Mouse (Mus musculus) forebrain, embryonic 15.5 days (tissue): ENCODE measurements around the gene Kif2a. TPM values are rescaled to one million over a fixed set of nuclear protein-coding genes. Genes with fewer than 3 reads are reported as not detected.
A peak's percentile ranks its signal among the peaks of the same experiment; 100 is the strongest.
"Not testable (repeated sequence)": the region's sequence is repeated elsewhere in the genome, so short reads cannot be mapped to it uniquely, and the experiment has no call there.

Source experiments
- ATAC-seq: fragments of 200-750 bp; cut with Nextera tagmentation; replicated peaks from 2 replicates; pipeline ENCODE4 v1.8.0; 2017; ENCODE audit warnings: mild to moderate bottlenecking, moderate TSS enrichment, moderate library complexity
- H3K27ac ChIP-seq: fragments of 300-500 bp; sonication (generic); replicated peaks from 2 replicates; pipeline ENCODE4 v1.5.1; 2015; ENCODE audit warnings: mild to moderate bottlenecking, inconsistent platforms
- H3K27me3 ChIP-seq: fragments of 300-500 bp; sonication (generic); 2 replicates; pipeline ENCODE4 v1.6.1; 2015; ENCODE audit warnings: inconsistent platforms
- H3K36me3 ChIP-seq: fragments of 300-500 bp; sonication (generic); 2 replicates; pipeline ENCODE4 v1.6.1; 2015; ENCODE audit warnings: mild to moderate bottlenecking, inconsistent platforms
- H3K4me1 ChIP-seq: fragments of 300-500 bp; sonication (generic); 2 replicates; pipeline ENCODE4 v1.6.1; 2015; ENCODE audit warnings: inconsistent platforms
- H3K4me2 ChIP-seq: fragments of 300-500 bp; sonication (generic); replicated peaks from 2 replicates; pipeline ENCODE4 v1.6.1; 2015; ENCODE audit warnings: mild to moderate bottlenecking, inconsistent platforms
- H3K4me3 ChIP-seq: fragments of 300-500 bp; sonication (generic); 2 replicates; pipeline ENCODE4 v1.5.1; 2015; ENCODE audit warnings: mild to moderate bottlenecking, inconsistent platforms
- H3K9ac ChIP-seq: fragments of 300-500 bp; sonication (generic); replicated peaks from 2 replicates; pipeline ENCODE4 v1.6.1; 2015; ENCODE audit warnings: mild to moderate bottlenecking, inconsistent platforms
- H3K9me3 ChIP-seq: fragments of 300-500 bp; sonication (generic); 2 replicates; pipeline ENCODE4 v1.6.1; 2016; ENCODE audit warnings: inconsistent platforms
- WGBS: fragments of 180-500 bp; shearing (Covaris S2); methylation state at CpG from one replicate; pipeline ENCODE4 v1.1.7; 2015; ENCODE audit warnings: mixed read lengths; 5-methylcytosine and 5-hydroxymethylcytosine counted together
- polyA plus RNA-seq: library from polyadenylated mRNA; unstranded; fragments of >200 nt; fragmentation: Nextera tagmentation; extraction: Ambion mirVana; gene quantifications from 2 replicates; pipeline ENCODE4 v1.2.1, GENCODE M21; 2015

The Kif2a gene
- polyA plus RNA-seq, 1 experiment from 2014 or later = 48.9 TPM

DNA sequence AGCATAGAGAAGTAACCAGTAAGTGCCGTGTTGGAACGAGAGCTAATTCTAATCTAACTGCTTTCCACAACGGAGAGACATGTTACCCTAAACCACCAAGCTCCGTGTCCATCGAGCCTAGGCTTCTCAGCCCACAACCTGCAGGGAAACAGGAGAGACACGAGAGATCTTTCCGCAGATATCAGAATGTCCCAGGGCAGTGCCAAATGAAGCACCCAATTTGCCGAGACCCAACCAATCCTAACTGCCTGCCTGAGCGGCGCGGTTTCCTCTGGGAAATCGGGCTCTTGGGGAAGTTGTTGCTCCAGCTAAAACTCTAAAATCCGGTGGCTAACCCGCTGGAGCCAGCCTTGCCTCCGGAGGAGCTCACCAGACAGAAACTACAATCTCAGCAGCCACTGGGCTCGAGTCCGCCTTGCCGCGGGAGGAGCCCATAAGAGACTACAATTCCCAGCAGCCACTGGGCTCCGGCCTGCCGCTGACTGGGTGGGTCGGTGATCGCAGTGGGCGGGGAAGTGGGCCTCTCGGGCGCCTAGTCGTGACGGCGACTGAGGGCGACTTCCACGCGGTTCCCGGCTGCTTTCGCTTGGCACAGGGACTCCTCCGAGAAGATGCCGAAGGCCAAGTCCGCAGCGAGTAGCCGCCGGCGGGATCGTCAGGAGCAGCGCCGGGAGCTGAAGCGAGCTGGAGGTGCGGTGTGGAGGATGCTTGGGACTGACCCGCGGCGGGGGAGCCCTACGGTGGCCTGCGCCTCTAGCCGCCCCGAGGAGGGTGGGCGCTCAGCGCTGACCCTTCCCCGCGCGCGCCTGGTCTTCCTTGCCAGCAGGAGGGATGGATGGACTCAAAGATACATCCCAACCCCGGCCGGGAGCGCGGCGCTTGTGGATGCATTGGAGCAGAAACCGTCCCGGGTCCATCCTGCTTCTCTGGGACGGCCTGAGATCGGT, 75.1 kb downstream of the Kif2a start, which contains the start of gene Dimt1:
Gene Dimt1 (plus strand): TSS at position 534 of the 947 bp plus-strand sequence.
- peaks cover 23% of the 10 kb centered on the region for H3K4me1 ChIP-seq
- no peaks in the 10 kb centered on the region for H3K27me3 ChIP-seq
- ATAC-seq = peak; percentile 99
- peaks cover 16% of the 10 kb centered on the region for H3K36me3 ChIP-seq
- peak within 1 kb of the TSS; percentile 60 for H3K4me2 ChIP-seq
- WGBS = under 1% methylated on average over 68 of the region's 68 CpGs
- peak within 1 kb of the TSS; percentile 82 for H3K27ac ChIP-seq
- no peaks in the 10 kb centered on the region for H3K9me3 ChIP-seq
- H3K4me3 ChIP-seq = peak within 1 kb of the TSS; percentile 68
- H3K9ac ChIP-seq = peak within 1 kb of the TSS; percentile 78

DNA sequence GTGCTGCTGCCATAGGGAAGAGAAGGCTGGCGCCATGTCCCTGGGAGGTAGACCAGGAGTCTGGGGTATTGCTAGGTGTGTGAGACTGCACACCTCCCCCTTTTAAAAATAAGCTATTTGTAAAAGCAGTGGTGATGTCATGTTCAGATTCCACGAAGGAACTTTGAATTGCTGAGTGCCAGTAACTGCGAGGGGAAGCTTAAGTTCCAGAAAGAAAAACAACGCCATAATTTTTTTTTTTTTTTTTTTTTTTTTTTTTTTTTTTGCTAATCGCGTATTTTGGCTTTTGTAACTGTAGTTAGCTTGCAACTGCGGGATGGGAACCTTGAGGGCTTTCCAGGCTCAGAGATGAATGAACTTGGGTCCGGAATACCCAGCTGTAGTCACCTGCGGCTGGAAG, 76.4 kb downstream of the Kif2a start:
- Histone ChIP-seq H3K27ac (no peak overlapping the region), H3K4me2 (no peak overlapping the region), H3K27me3 (no peaks in the 10 kb centered on the region), H3K36me3 (peaks cover 9% of the 10 kb centered on the region), H3K9me3 (no peaks in the 10 kb centered on the region), H3K4me3 (no peak overlapping the region), H3K9ac (no peak overlapping the region), H3K4me1 (peaks cover 23% of the 10 kb centered on the region)
- 83% methylated on average over 9 of the region's 9 CpGs for WGBS
- ATAC-seq = no peak

DNA sequence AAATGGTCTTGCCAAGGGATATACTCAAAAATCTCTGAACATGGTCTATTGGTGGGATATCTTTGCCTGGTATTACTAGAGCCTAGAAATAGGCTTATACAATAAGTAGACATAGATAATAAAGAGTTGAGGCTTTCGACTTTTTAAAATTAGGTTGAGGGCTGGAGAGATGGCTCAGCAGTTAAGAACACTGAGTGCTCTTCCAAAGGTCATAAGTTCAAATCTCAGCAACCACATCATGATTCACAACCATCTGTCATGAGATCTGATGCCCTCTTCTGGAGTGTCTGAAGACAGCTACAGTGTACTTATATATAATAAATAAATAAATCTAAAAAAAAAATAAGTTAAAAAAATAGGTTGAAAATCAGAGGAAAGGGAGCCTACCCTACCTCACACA, 79.2 kb downstream of the Kif2a start:
- 88% methylated on average over 1 of the region's 1 CpGs for WGBS

GRCm38 (mm10) chr13:106941211-106941976, 80.5 kb downstream of the Kif2a start:
- no peak for ATAC-seq
- H3K27me3 ChIP-seq = no peaks in the 10 kb centered on the region
- H3K9ac ChIP-seq = no peak overlapping the region
- WGBS = 23% methylated on average over 7 of the region's 7 CpGs
- H3K27ac ChIP-seq = no peak overlapping the region
- no peaks in the 10 kb centered on the region for H3K9me3 ChIP-seq
- no peaks in the 10 kb centered on the region for H3K36me3 ChIP-seq
- no peak overlapping the region; the same call in 1 of the 2 replicates for H3K4me2 ChIP-seq
- peak overlapping the region; percentile 17 for H3K4me3 ChIP-seq
- H3K4me1 ChIP-seq = peaks cover 8% of the 10 kb centered on the region; the same call in 1 of the 2 replicates

More for the DNA sequence above, 79.2 kb downstream of the Kif2a start:
- H3K36me3 ChIP-seq = no peaks in the 10 kb centered on the region
- H3K9ac ChIP-seq = no peak overlapping the region
- H3K4me1 ChIP-seq = peaks cover 6% of the 10 kb centered on the region
- ATAC-seq = no peak
- H3K27ac ChIP-seq = no peak overlapping the region
- no peaks in the 10 kb centered on the region for H3K27me3 ChIP-seq
- no peak overlapping the region for H3K4me2 ChIP-seq
- no peaks in the 10 kb centered on the region for H3K9me3 ChIP-seq
- no peak overlapping the region for H3K4me3 ChIP-seq

GRCm38 (mm10) chr13:106937138-106937472, 84.8 kb downstream of the Kif2a start:
- Histone ChIP-seq H3K9ac (peak overlapping the region; percentile 87), H3K9me3 (no peaks in the 10 kb centered on the region), H3K4me2 (peak overlapping the region; percentile 74), H3K27ac (peak overlapping the region; percentile 86), H3K4me3 (peak overlapping the region; percentile 99), H3K27me3 (no peaks in the 10 kb centered on the region), H3K36me3 (no peaks in the 10 kb centered on the region), H3K4me1 (peaks cover 22% of the 10 kb centered on the region)
- 28% methylated on average over 7 of the region's 7 CpGs for whole genome bisulfite sequencing
- ATAC-seq = no peak; the same call in 1 of the 2 replicates

DNA sequence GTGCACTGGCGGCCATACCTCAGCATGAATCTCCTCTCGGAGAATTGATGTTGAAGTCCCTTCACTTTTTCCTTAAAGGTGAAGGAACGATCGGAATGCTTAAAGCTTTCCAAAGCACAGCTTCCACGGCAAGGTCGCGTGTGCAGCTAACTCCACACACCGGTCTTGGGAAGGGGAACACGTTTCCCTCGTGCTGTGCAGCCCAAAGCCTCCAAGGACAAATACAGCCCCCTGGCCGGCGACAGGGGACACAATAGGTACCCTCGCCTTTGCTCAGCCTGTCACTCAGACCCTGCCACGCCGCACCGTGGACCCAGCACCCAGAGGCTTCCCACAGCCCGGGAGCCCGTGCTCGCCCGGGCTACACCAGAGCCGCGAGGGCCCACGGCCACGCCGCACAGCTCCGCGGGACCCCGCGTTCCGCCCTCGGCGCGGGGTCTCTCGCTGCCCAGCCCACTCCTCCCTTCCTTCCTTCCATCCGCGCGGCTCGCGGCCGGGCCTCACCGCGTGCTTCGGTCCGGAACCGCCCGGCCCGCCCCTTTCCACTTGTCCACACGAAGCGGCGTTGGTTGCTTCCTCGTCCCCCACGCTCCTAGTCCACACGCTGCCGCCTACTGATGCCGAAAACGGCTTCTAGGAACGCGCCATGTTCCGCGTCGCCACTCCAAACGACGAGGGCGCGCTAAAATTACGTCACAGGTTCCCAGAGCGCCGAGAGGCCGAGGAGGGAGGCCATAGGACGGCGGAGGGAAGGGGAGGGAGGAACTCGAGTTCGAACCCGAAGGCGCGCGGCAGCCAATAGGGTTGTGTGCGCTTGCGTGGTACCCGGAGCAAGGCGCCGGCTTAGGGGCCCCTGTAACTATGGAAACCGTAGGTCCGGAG, 85.4 kb downstream of the Kif2a start, which contains the start of gene Ipo11:
Gene Ipo11 (minus strand): TSS at position 703 of the 882 bp plus-strand sequence.
- Histone ChIP-seq H3K27ac (peak within 1 kb of the TSS; percentile 86), H3K9me3 (no peaks in the 10 kb centered on the region), H3K4me3 (peak within 1 kb of the TSS; percentile 99), H3K4me2 (peak within 1 kb of the TSS; percentile 74), H3K4me1 (peaks cover 22% of the 10 kb centered on the region), H3K27me3 (no peaks in the 10 kb centered on the region), H3K36me3 (no peaks in the 10 kb centered on the region), H3K9ac (peak within 1 kb of the TSS; percentile 87)
- ATAC-seq = peak; percentile 99
- WGBS = under 1% methylated on average over 84 of the region's 84 CpGs

DNA sequence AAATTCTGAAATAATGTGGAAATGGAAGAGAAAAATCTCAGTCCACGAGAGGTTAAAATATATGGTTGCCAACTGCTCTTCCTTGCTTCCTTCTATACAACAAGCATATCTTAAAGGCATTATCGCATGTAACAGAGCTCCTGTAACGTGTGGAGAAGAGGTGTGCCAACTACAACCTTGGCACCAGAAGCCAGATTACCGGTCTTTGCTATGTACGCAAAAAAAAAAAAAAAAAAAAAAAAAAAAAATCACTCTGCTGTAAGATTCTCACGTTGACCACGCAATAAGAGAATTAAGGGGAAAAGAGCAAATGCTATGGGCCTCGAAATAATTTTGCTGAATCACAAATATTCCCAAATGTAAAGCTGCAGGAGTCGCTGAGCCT, 86.1 kb downstream of the Kif2a start:
- H3K27me3 ChIP-seq = no peaks in the 10 kb centered on the region
- H3K9me3 ChIP-seq = no peaks in the 10 kb centered on the region
- H3K4me2 ChIP-seq = peak overlapping the region; percentile 74
- no peaks in the 10 kb centered on the region for H3K36me3 ChIP-seq
- H3K4me1 ChIP-seq = peaks cover 22% of the 10 kb centered on the region
- H3K9ac ChIP-seq = peak overlapping the region; percentile 87
- 9% methylated on average over 9 of the region's 9 CpGs for WGBS
- ATAC-seq = no peak
- peak overlapping the region; percentile 86; the same call in 1 of the 2 replicates for H3K27ac ChIP-seq
- H3K4me3 ChIP-seq = peak overlapping the region; percentile 99

DNA sequence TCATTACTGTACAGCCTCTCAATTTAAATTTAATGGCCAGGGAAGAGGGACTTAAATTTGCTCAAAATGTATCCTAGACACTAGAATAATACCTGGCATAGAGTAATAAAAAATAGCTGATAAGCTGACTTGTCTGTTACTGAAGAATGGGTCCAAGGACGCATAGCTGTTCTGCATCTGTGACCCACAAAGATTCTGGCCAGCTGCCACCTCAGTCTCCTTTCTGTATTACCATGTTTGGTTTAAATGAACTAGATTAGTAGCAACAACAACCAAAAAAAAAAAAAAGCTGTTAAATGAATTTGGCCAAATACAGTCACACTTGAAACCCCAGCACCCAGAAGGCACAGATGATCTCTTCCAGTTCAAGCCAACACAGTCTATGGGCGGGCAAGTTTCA, 92.7 kb downstream of the Kif2a start:
- 83% methylated on average over 2 of the region's 2 CpGs for WGBS

DNA sequence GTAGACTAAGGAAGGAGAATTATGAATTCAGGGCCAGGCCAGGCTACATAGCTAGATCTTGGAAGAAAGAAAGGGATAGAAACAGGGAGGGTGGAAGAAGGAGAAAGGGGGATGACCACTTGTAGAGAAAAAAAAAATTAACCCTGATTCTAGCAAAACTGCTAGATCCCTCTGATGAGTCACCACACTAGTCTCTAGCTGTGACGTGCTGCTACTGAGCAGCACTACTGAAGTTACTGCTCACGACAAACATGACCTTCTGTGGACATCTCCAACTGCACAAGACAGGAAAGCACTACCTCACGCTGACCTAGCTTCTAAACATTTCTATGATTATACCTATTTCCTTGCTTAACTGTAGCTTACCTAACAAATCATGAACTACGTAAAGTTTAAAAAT, 93.6 kb downstream of the Kif2a start:
- H3K36me3 ChIP-seq = peaks cover 6% of the 10 kb centered on the region; the same call in 1 of the 2 replicates
- no peak overlapping the region for H3K4me2 ChIP-seq
- ATAC-seq = no peak
- H3K9ac ChIP-seq = no peak overlapping the region
- no peak overlapping the region for H3K27ac ChIP-seq
- H3K9me3 ChIP-seq = 0 out of 2 replicates have a peak, but pooled peaks cover 6% of the 10 kb centered on the region
- 98% methylated on average over 4 of the region's 4 CpGs for WGBS
- H3K4me1 ChIP-seq = no peaks in the 10 kb centered on the region
- H3K27me3 ChIP-seq = no peaks in the 10 kb centered on the region
- H3K4me3 ChIP-seq = no peak overlapping the region

More for the DNA sequence above, 92.7 kb downstream of the Kif2a start:
- no peak overlapping the region for H3K27ac ChIP-seq
- no peak for ATAC-seq
- no peak overlapping the region for H3K4me3 ChIP-seq
- H3K9me3 ChIP-seq = 0 out of 2 replicates have a peak, but pooled peaks cover 6% of the 10 kb centered on the region
- H3K4me1 ChIP-seq = 0 out of 2 replicates have a peak, but pooled peaks cover 2% of the 10 kb centered on the region
- no peaks in the 10 kb centered on the region for H3K27me3 ChIP-seq
- H3K4me2 ChIP-seq = no peak overlapping the region
- H3K36me3 ChIP-seq = peaks cover 6% of the 10 kb centered on the region; the same call in 1 of the 2 replicates
- H3K9ac ChIP-seq = no peak overlapping the region

DNA sequence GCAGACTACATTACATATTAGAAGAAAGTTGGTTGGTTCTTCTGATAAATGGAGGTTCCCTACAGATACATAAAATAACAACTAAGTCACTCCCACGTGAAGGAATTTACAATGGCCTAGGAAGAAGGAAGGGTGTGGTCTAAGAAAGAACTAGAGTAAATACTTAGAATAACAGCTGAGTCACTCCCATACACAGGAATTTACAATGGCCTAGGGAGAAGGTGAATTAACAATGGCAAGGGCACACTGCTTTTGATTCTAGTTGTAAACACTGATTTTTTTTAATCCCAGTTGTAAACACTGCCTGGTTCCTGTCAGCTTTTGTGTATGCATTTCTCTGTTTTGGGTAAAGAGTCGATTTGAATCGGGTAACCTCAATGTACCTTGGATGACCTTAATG, 96.0 kb downstream of the Kif2a start:
- H3K4me3 ChIP-seq, H3K27me3 ChIP-seq, ATAC-seq, H3K27ac ChIP-seq, H3K4me2 ChIP-seq, H3K9me3 ChIP-seq, H3K4me1 ChIP-seq, H3K9ac ChIP-seq: not testable (repeated sequence)
- H3K36me3 ChIP-seq = peaks cover 18% of the 10 kb centered on the region
- WGBS = 94% methylated on average over 3 of the region's 3 CpGs
